Mouse (Mus musculus) thymus, adult 2 months (tissue): Measurements from ENCODE around the gene Ssu72. TPM values are rescaled to one million over a fixed set of nuclear protein-coding genes. Genes with fewer than 3 reads are reported as not detected.

ENCODE experiments used
- DNase-seq: peaks from one replicate; pipeline ENCODE4 v3.0.0; 2021
- H3K27ac ChIP-seq: fragments of 200-500 bp; 2 replicates; pipeline ENCODE4 v1.5.1; 2012; ENCODE audit warnings: low read length, control low read depth; ENCODE audit not compliant: control insufficient read depth, insufficient read depth
- H3K27me3 ChIP-seq: fragments of 200-500 bp; 2 replicates; pipeline ENCODE4 v1.6.1; 2012; ENCODE audit warnings: mild to moderate bottlenecking, low read length, moderate library complexity, mixed read lengths; ENCODE audit not compliant: control insufficient read depth, insufficient read depth
- H3K36me3 ChIP-seq: fragments of 200-500 bp; 2 replicates; pipeline ENCODE4 v1.6.1; 2012; ENCODE audit warnings: mild to moderate bottlenecking, low read length, moderate library complexity; ENCODE audit not compliant: control insufficient read depth, insufficient read depth
- H3K4me1 ChIP-seq: fragments of 200-500 bp; replicated peaks from 2 replicates; pipeline ENCODE4 v1.6.1; 2012; ENCODE audit warnings: low read length; ENCODE audit not compliant: control insufficient read depth, insufficient read depth
- H3K4me3 ChIP-seq: fragments of 200-500 bp; 2 replicates; pipeline ENCODE4 v1.5.1; 2012; ENCODE audit warnings: mild to moderate bottlenecking, low read length, control low read depth, moderate library complexity; ENCODE audit not compliant: control insufficient read depth, insufficient read depth
- CTCF ChIP-seq: fragments of 200-500 bp; IDR thresholded peaks from 2 replicates; pipeline ENCODE4 v1.5.1; 2012; ENCODE audit warnings: mild to moderate bottlenecking, control low read depth, low read length, moderate library complexity, borderline replicate concordance; ENCODE audit not compliant: control insufficient read depth, poor library complexity, insufficient read depth; ENCODE audit errors: extremely low read depth
- POLR2A ChIP-seq: fragments of 200-500 bp; IDR thresholded peaks from 2 replicates; pipeline ENCODE4 v1.6.1; 2012; ENCODE audit warnings: mild to moderate bottlenecking, low read length, control low read depth, moderate library complexity; ENCODE audit not compliant: control insufficient read depth, poor library complexity, insufficient read depth; ENCODE audit errors: extremely low read depth
- WGBS: fragments of 180-500 bp; shearing (Covaris S2); methylation state at CpG from one replicate; pipeline ENCODE4 v1.1.7; 2018; 5-methylcytosine and 5-hydroxymethylcytosine counted together
- polyA plus RNA-seq: library from polyadenylated mRNA; depleted of rRNA; stranded (reverse); fragments of >200 nt; gene quantifications from 2 replicates; pipeline ENCODE4 v1.2.3, GENCODE M21; 2012; rRNA removed

Gene Ssu72
- polyA plus RNA-seq: 184 and 186 TPM in 2 replicates

DNA sequence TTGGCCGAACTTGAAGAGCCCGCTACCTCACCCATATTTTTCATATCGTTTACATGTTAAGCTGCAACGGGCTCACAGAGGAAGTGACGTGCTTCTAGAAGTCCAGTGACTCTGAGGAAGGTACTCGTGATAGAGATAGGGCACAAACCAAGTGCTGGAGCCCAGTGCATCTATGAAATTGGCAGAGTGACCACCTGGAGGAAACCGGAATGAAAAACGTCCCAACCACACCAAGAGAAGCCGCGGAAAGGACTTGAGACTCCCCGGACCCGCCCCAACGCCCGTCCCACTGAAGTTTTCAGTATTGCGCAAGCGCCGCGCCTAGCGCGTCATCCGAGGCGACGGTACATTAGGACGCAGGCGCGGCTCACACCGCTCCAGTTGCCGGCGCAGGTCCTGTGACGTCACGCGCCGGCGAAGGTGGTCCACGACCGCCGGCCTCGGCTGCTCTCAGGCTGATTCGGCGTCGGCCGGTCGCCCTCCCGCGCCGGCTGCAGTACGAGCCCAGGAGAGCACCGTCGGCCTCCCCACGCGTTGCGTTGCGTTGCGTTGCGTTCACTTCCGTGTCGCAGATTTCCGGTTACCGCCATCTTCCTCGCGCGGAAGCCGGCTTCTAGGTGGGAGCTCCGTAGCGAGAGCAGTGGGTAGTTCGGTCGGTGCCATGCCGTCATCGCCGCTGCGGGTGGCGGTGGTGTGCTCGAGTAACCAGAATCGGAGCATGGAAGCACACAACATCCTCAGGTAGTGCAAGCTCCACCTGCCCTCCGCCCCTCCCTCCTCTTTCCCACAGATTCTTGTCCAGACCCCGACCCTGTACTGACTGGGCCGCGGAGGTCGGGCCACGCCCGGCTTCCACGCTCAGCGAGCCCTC lies at the start of gene Ssu72:
Gene Ssu72 (plus strand): TSS at position 80 of the 871 bp plus-strand sequence.
- WGBS: under 1% methylated on average over 83 of the region's 83 CpGs
- Histone ChIP-seq H3K27me3 (no peaks in the 10 kb centered on the region), H3K4me1 (peaks cover 11% of the 10 kb centered on the region), H3K36me3 (no peaks in the 10 kb centered on the region), H3K27ac (peak within 1 kb of the TSS; percentile 75), H3K4me3 (peak within 1 kb of the TSS; percentile 67)
- DNase-seq: peak; percentile 91
- TF ChIP-seq POLR2A: peak; percentile 74
- 0 out of 2 replicates have a peak, but pooled peaks have one; percentile 14 for TF ChIP-seq CTCF

DNA sequence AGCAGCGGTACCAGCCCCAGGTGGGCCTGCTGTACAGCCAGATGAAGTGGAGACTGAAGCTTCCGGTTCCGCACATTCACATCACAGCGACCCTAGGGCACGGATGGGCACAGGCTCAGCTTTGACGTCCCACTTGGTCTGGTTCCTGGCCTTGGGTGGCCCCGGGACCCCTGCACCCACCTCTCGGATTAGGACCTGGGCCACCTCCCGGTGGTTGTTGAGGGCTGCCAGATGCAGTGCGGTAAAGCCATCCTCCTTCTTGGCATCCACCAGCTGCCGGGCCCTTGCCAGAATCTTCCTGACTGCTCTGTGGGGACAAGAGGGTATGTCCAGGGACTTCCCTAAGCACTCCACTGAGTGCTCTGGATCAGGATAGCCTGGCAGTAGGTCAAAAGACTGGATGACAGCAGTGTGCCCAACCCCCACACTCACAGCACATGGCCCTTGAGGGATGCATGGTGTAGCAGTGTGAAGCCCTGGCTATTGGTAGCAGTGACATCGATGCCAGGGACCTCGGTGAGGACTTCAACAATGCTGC lies 48.3 kb upstream of the Ssu72 start:
- 98% methylated on average over 13 of the region's 13 CpGs for whole genome bisulfite sequencing
- peaks cover 24% of the 10 kb centered on the region for H3K4me1 ChIP-seq
- H3K27me3 ChIP-seq: peaks cover 18% of the 10 kb centered on the region
- no peak overlapping the region for H3K4me3 ChIP-seq
- no peak for DNase-seq
- TF ChIP-seq CTCF (no peak), POLR2A (no peak)
- H3K27ac ChIP-seq: no peak overlapping the region
- no peaks in the 10 kb centered on the region for H3K36me3 ChIP-seq

DNA sequence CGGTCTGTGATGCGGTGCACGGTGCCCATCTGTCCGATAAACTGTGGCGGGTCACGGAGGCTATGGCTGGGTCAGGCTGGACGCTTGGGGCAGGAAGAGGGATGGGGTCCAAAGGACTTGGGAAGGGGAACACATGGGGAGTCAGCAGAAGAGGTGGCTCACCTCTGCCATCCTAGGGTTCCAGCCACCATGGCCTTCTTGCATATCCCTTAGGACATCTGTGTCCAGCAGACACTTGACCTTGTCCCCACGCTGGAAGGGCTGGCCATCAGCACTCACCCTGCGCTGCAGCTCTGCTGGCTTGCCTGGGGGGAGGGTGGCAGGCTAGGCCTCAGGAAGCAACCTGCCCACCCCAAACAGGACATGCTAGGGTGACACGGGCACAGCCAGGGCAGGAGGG lies 45.6 kb upstream of the Ssu72 start:
- WGBS: 94% methylated on average over 10 of the region's 10 CpGs
- DNase-seq: no peak
- H3K27ac ChIP-seq: no peak overlapping the region
- H3K27me3 ChIP-seq: peaks cover 2% of the 10 kb centered on the region; the same call in 1 of the 2 replicates
- no peak overlapping the region for H3K4me3 ChIP-seq
- H3K36me3 ChIP-seq: no peaks in the 10 kb centered on the region
- H3K4me1 ChIP-seq: peaks cover 13% of the 10 kb centered on the region
- TF ChIP-seq CTCF (no peak), POLR2A (no peak)

GRCm38 (mm10) chr4:155660641-155661040 lies 44.0 kb upstream of the Ssu72 start:
- no peaks in the 10 kb centered on the region for H3K27me3 ChIP-seq
- H3K36me3 ChIP-seq: no peaks in the 10 kb centered on the region
- H3K4me3 ChIP-seq: no peak overlapping the region
- H3K27ac ChIP-seq: no peak overlapping the region
- TF ChIP-seq CTCF (no peak), POLR2A (no peak)
- 95% methylated on average over 12 of the region's 12 CpGs for WGBS
- no peak for DNase-seq
- H3K4me1 ChIP-seq: no peaks in the 10 kb centered on the region

- Histone ChIP-seq H3K36me3 (no peaks in the 10 kb centered on the region), H3K27me3 (no peaks in the 10 kb centered on the region), H3K27ac (no peak overlapping the region), H3K4me3 (no peak overlapping the region), H3K4me1 (peaks cover 5% of the 10 kb centered on the region)
- TF ChIP-seq POLR2A (no peak), CTCF (no peak)
- no peak for DNase-seq
These were observed 37.7 kb upstream of the Ssu72 start for GRCm38 (mm10) chr4:155666903-155667302.

DNA sequence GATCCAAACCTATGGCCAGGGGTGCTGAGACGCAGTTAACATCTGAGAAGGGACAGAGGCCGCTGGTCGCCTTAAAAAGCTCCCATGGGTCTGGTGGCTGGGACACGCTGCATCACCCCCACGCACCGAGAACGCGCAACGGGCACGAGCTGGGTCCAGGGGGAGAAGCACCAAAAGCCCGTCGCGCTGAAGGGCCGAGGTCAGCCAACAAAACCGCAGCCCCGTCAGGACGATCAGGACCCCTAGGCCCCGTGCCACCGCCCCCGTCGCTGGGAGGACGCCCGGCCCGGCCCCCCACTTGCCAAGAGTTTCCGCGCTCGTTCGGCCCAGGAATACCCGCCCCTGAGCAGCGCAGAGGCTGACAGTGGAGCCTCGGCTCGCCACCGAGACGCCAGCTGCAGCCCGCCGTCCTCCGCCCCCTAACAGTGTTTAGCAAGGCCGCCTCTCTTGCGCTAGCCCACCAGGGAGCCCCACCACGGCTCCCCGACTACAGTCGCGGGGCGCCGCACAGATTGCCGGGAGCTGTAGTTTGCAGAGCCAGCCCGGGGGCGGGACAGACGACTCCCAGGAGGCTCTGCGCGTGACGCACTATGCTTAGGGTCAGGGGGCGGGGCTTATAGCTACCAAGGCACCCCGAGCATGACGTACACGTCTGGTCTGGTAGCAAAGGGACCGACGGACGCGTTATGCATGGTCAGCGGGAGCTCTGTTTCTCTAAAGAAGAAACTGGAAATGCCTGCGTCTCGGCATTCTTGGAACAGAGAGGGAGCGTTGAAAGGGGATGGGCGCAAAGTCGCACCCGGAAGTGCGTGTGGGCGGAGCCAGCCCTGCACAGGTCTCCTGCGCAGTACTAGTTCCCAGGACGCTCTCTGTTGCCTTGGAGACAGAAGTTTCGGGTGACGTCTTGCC lies 35.7 kb upstream of the Ssu72 start, which contains the start of gene Mib2:
Gene Mib2 (minus strand): TSS at position 510 of the 909 bp plus-strand sequence.
- Histone ChIP-seq H3K4me1 (peaks cover 5% of the 10 kb centered on the region), H3K27ac (no peak within 1 kb of the TSS), H3K27me3 (no peaks in the 10 kb centered on the region), H3K36me3 (no peaks in the 10 kb centered on the region), H3K4me3 (peak within 1 kb of the TSS; percentile 91)
- under 1% methylated on average over 73 of the region's 73 CpGs for WGBS
- TF ChIP-seq CTCF: peak; percentile 53; the same call in 1 of the 2 replicates
- TF ChIP-seq POLR2A: peak; percentile 74
- peak; percentile 97 for DNase-seq
